Mouse (Mus musculus): ENCODE measurements at regions not wholly inside any gene's neighbourhood (a gene's known extent, or its start where the extent isn't known, plus 50 kb on each side); places are given as distances from the start of the nearest gene placed in this dataset.

DNA sequence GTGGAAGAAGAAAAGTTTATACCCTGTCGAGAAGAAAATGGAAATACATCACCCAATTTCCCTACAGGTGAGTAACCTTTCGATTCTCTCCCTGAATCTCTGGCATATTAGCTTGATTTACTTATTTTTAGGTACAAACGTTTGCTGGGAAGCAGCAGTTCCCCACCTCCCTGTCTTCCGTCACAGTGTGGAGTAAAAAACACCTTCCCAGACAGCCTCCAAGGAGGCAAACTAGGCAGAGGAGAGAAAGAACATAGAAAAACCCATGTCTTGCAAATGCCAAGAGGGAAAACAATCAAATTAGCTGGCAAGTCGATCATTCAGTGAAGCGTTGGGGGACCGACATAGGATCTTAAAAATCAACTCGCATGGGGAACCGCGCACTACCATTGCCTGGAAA is 209.0 kb upstream of the Btbd3 start:
- TF ChIP-seq CTCF (IDR thresholded peaks at IDR 0.05; ENCODE audit: extremely low read depth, insufficient read depth, insufficient read length, insufficient replicate concordance) (no peak), POLR2A (IDR thresholded peaks at IDR 0.05; ENCODE audit: low read depth, low read length) (no peak)
